Mouse (Mus musculus) midbrain, embryonic 12.5 days (tissue): ENCODE data around the gene Map2k5. TPM values are rescaled to one million over a fixed set of nuclear protein-coding genes. Genes with fewer than 3 reads are reported as not detected.

Experiments
- ATAC-seq: fragments of 200-750 bp; cut with Nextera tagmentation; 2 replicates; pipeline ENCODE4 v1.8.0; 2017; ENCODE audit warnings: low read depth, moderate TSS enrichment, moderate library complexity; ENCODE audit not compliant: low FRiP score
- H3K27ac ChIP-seq: fragments of 300-500 bp; sonication (generic); replicated peaks from 2 replicates; pipeline ENCODE4 v1.5.1; 2016; ENCODE audit warnings: mild to moderate bottlenecking
- H3K27me3 ChIP-seq: fragments of 300-500 bp; sonication (generic); 2 replicates; pipeline ENCODE4 v1.6.1; 2016; ENCODE audit warnings: mild to moderate bottlenecking
- H3K36me3 ChIP-seq: fragments of 300-500 bp; sonication (generic); 2 replicates; pipeline ENCODE4 v1.6.1; 2016
- H3K4me1 ChIP-seq: fragments of 300-500 bp; sonication (generic); 2 replicates; pipeline ENCODE4 v1.6.1; 2016
- H3K4me2 ChIP-seq: fragments of 300-500 bp; sonication (generic); replicated peaks from 2 replicates; pipeline ENCODE4 v1.6.1; 2016; ENCODE audit warnings: mild to moderate bottlenecking, moderate library complexity
- H3K4me3 ChIP-seq: fragments of 300-500 bp; sonication (generic); 2 replicates; pipeline ENCODE4 v1.5.1; 2016; ENCODE audit warnings: mild to moderate bottlenecking
- H3K9ac ChIP-seq: fragments of 300-500 bp; sonication (generic); replicated peaks from 2 replicates; pipeline ENCODE4 v1.6.1; 2016; ENCODE audit warnings: mild to moderate bottlenecking, moderate library complexity
- H3K9me3 ChIP-seq: fragments of 300-500 bp; sonication (generic); 2 replicates; pipeline ENCODE4 v1.6.1; 2016; ENCODE audit warnings: mild to moderate bottlenecking
- WGBS: fragments of 180-500 bp; shearing (Covaris S2); methylation state at CpG from one replicate; pipeline ENCODE4 v1.1.7; 2016; 5-methylcytosine and 5-hydroxymethylcytosine counted together
- polyA plus RNA-seq: library from polyadenylated mRNA; unstranded; fragments of >200 nt; fragmentation: Nextera tagmentation; extraction: Ambion mirVana; gene quantifications from 2 replicates; pipeline ENCODE4 v1.2.1, GENCODE M21; 2016

Gene Map2k5
- polyA plus RNA-seq, 1 experiment from 2014 or later: 43.8 TPM

GRCm38 (mm10) chr9:63250841-63251626 is 126.7 kb downstream of the Map2k5 start:
- H3K4me2 ChIP-seq: no peak overlapping the region
- 60% methylated on average over 19 of the region's 19 CpGs for WGBS
- H3K4me3 ChIP-seq: no peak overlapping the region
- peak overlapping the region; percentile 56 for H3K27ac ChIP-seq
- H3K36me3 ChIP-seq: peaks cover 9% of the 10 kb centered on the region; the same call in 1 of the 2 replicates
- peak; percentile 66; the same call in 1 of the 2 replicates for ATAC-seq
- H3K9me3 ChIP-seq: no peaks in the 10 kb centered on the region
- H3K4me1 ChIP-seq: peaks cover 12% of the 10 kb centered on the region; the same call in 1 of the 2 replicates
- peaks cover 6% of the 10 kb centered on the region; the same call in 1 of the 2 replicates for H3K27me3 ChIP-seq
- no peak overlapping the region for H3K9ac ChIP-seq

- no peak overlapping the region for H3K27ac ChIP-seq
- ATAC-seq: no peak
- no peak overlapping the region for H3K9ac ChIP-seq
- H3K4me1 ChIP-seq: peaks cover 12% of the 10 kb centered on the region; the same call in 1 of the 2 replicates
- peaks cover 13% of the 10 kb centered on the region; the same call in 1 of the 2 replicates for H3K36me3 ChIP-seq
- H3K4me2 ChIP-seq: no peak overlapping the region
- peaks cover 6% of the 10 kb centered on the region; the same call in 1 of the 2 replicates for H3K27me3 ChIP-seq
- no peak overlapping the region for H3K4me3 ChIP-seq
- H3K9me3 ChIP-seq: no peaks in the 10 kb centered on the region
Measured at GRCm38 (mm10) chr9:63248095-63248787, 129.5 kb downstream of the Map2k5 start.

GRCm38 (mm10) chr9:63246568-63247169 is 131.0 kb downstream of the Map2k5 start:
- no peak overlapping the region for H3K4me2 ChIP-seq
- H3K9me3 ChIP-seq: no peaks in the 10 kb centered on the region
- peaks cover 6% of the 10 kb centered on the region; the same call in 1 of the 2 replicates for H3K27me3 ChIP-seq
- H3K4me3 ChIP-seq: no peak overlapping the region
- no peak overlapping the region for H3K9ac ChIP-seq
- H3K27ac ChIP-seq: no peak overlapping the region
- peaks cover 17% of the 10 kb centered on the region; the same call in 1 of the 2 replicates for H3K4me1 ChIP-seq
- H3K36me3 ChIP-seq: peaks cover 13% of the 10 kb centered on the region; the same call in 1 of the 2 replicates
- no peak for ATAC-seq
- WGBS: 86% methylated on average over 5 of the region's 5 CpGs

DNA sequence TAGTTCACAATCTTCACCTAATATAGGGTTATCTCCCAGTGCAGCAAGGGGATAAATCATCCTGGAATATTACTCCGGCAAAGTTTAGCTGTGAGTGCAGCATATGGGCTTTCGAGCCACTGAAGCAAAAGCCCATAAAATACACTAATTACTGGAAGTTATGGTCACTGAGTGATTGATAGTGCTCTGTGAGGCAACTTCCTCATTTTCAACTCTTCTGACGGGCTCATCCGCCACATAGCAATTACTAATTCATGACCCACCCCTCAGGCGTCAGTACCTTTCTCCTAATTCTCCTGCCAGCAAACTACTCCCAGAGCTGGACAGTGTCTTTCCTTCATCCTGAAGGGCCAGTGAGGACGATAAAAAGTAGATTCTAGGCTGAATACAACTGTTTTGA is 135.7 kb downstream of the Map2k5 start:
- no peaks in the 10 kb centered on the region for H3K27me3 ChIP-seq
- H3K4me3 ChIP-seq: no peak overlapping the region
- no peaks in the 10 kb centered on the region for H3K9me3 ChIP-seq
- H3K36me3 ChIP-seq: peaks cover 10% of the 10 kb centered on the region; the same call in 1 of the 2 replicates
- H3K27ac ChIP-seq: no peak overlapping the region
- WGBS: 69% methylated on average over 6 of the region's 6 CpGs
- H3K4me1 ChIP-seq: 0 out of 2 replicates have a peak, but pooled peaks cover 16% of the 10 kb centered on the region
- H3K9ac ChIP-seq: no peak overlapping the region
- no peak for ATAC-seq
- H3K4me2 ChIP-seq: no peak overlapping the region

DNA sequence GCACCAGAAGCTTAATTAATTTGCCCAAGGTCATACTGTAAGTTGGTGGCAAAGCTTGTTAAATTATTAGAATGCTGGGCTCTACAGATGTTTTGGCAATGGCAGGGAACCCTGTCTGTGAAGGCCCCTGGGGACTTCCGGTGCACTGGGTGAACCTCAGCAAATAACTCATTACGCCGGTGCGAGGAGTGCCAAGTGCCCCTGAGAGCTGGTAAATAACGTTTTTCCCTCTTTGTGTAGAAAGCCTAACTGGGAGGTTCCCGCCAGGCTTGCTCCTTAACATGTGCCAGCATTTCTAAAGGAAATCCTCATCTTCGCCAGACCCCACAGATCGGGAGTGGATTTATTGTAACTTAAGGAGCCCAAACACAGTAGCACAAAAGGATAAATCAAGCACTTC is 136.5 kb downstream of the Map2k5 start:
- Histone ChIP-seq H3K4me3 (no peak overlapping the region), H3K9ac (no peak overlapping the region), H3K27ac (no peak overlapping the region), H3K9me3 (no peaks in the 10 kb centered on the region), H3K4me1 (0 out of 2 replicates have a peak, but pooled peaks cover 13% of the 10 kb centered on the region), H3K36me3 (peaks cover 10% of the 10 kb centered on the region; the same call in 1 of the 2 replicates), H3K27me3 (0 out of 2 replicates have a peak, but pooled peaks cover under 1% of the 10 kb centered on the region), H3K4me2 (no peak overlapping the region)
- ATAC-seq: no peak
- 47% methylated on average over 8 of the region's 8 CpGs for WGBS

- ATAC-seq: no peak
- Histone ChIP-seq H3K27ac (no peak overlapping the region), H3K27me3 (peaks cover 4% of the 10 kb centered on the region; the same call in 1 of the 2 replicates), H3K36me3 (no peaks in the 10 kb centered on the region), H3K4me2 (no peak overlapping the region), H3K4me3 (no peak overlapping the region), H3K9ac (no peak overlapping the region), H3K9me3 (no peaks in the 10 kb centered on the region), H3K4me1 (peaks cover 17% of the 10 kb centered on the region)
- 49% methylated on average over 5 of the region's 5 CpGs for WGBS
Measured at GRCm38 (mm10) chr9:63234356-63234755, 143.3 kb downstream of the Map2k5 start.

DNA sequence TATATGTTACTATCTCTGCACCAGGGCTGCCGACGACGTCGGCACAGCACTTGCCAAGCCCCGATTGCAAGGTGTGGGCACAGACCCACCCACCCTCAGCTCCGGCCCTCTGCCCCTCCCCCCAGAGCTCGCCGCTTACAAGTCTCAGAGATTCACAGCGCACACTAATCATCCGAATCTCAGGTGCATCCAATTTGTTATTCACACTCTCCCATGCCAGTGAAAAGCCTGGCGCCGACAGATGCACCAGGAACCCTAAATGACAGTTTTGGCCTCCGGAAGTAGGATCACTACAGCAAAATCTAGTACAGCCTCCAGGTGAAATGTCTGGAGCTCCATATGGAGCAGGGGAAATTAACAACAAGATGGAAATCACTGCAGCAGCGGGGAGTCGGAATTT is 147.4 kb downstream of the Map2k5 start:
- no peak overlapping the region for H3K4me2 ChIP-seq

GRCm38 (mm10) chr9:63229124-63229523 is 148.6 kb downstream of the Map2k5 start:
- H3K4me1 ChIP-seq: peaks cover 6% of the 10 kb centered on the region
- H3K4me3 ChIP-seq: no peak overlapping the region
- H3K27me3 ChIP-seq: no peaks in the 10 kb centered on the region
- 84% methylated on average over 4 of the region's 4 CpGs for WGBS
- no peaks in the 10 kb centered on the region for H3K9me3 ChIP-seq
- H3K9ac ChIP-seq: no peak overlapping the region
- no peak overlapping the region for H3K4me2 ChIP-seq
- ATAC-seq: no peak
- H3K36me3 ChIP-seq: no peaks in the 10 kb centered on the region
- H3K27ac ChIP-seq: no peak overlapping the region

More for the DNA sequence above, 147.4 kb downstream of the Map2k5 start:
- 73% methylated on average over 15 of the region's 15 CpGs for WGBS
- no peaks in the 10 kb centered on the region for H3K9me3 ChIP-seq
- H3K27ac ChIP-seq: no peak overlapping the region
- no peaks in the 10 kb centered on the region for H3K36me3 ChIP-seq
- H3K4me1 ChIP-seq: peaks cover 17% of the 10 kb centered on the region
- no peak overlapping the region for H3K9ac ChIP-seq
- H3K27me3 ChIP-seq: no peaks in the 10 kb centered on the region
- H3K4me3 ChIP-seq: no peak overlapping the region
- ATAC-seq: no peak

- Histone ChIP-seq H3K4me2 (no peak overlapping the region), H3K36me3 (no peaks in the 10 kb centered on the region), H3K9ac (no peak overlapping the region), H3K4me3 (no peak overlapping the region), H3K27ac (no peak overlapping the region), H3K27me3 (no peaks in the 10 kb centered on the region), H3K4me1 (peaks cover 4% of the 10 kb centered on the region; the same call in 1 of the 2 replicates), H3K9me3 (no peaks in the 10 kb centered on the region)
- 82% methylated on average over 6 of the region's 6 CpGs for WGBS
- no peak for ATAC-seq
Measured at GRCm38 (mm10) chr9:63222161-63222560, 155.5 kb downstream of the Map2k5 start.

- no peak overlapping the region for H3K27ac ChIP-seq
- no peak overlapping the region for H3K4me3 ChIP-seq
- no peak overlapping the region for H3K9ac ChIP-seq
- peaks cover 11% of the 10 kb centered on the region for H3K4me1 ChIP-seq
- H3K27me3 ChIP-seq: no peaks in the 10 kb centered on the region
- no peak overlapping the region for H3K4me2 ChIP-seq
- no peaks in the 10 kb centered on the region for H3K36me3 ChIP-seq
- H3K9me3 ChIP-seq: no peaks in the 10 kb centered on the region
- WGBS: 90% methylated on average over 7 of the region's 7 CpGs
- ATAC-seq: no peak
Measured at GRCm38 (mm10) chr9:63219851-63220250, 157.9 kb downstream of the Map2k5 start.

GRCm38 (mm10) chr9:63215031-63215430 is 162.7 kb downstream of the Map2k5 start:
- Histone ChIP-seq H3K27me3 (no peaks in the 10 kb centered on the region), H3K4me2 (no peak overlapping the region), H3K36me3 (no peaks in the 10 kb centered on the region), H3K9ac (no peak overlapping the region), H3K4me1 (peaks cover 10% of the 10 kb centered on the region; the same call in 1 of the 2 replicates), H3K27ac (no peak overlapping the region), H3K9me3 (no peaks in the 10 kb centered on the region), H3K4me3 (no peak overlapping the region)
- WGBS: 91% methylated on average over 2 of the region's 2 CpGs
- ATAC-seq: no peak
